Mouse (Mus musculus): ENCODE measurements at regions not wholly inside any gene's neighbourhood (a gene's known extent, or its start where the extent isn't known, plus 50 kb on each side); places are given as distances from the start of the nearest gene placed in this dataset.

GRCm38 (mm10) chr2:106540176-106540575 is 152.9 kb upstream of the Mpped2 start:
- DNase-seq (ENCODE audit: low spot score), result no peak

- DNase-seq (ENCODE audit: low spot score), result no peak
These were observed 146.0 kb upstream of the Mpped2 start for GRCm38 (mm10) chr2:106547117-106547516.

- no peak for DNase-seq (ENCODE audit: low spot score)
These were observed 139.4 kb upstream of the Mpped2 start for GRCm38 (mm10) chr2:106553666-106554065.

GRCm38 (mm10) chr2:106561571-106562090 is 131.4 kb upstream of the Mpped2 start:
- no peak for DNase-seq (ENCODE audit: low spot score)

GRCm38 (mm10) chr2:106570226-106570625 is 122.8 kb upstream of the Mpped2 start:
- DNase-seq (ENCODE audit: low spot score), result no peak

- DNase-seq (ENCODE audit: low spot score), result no peak
These were observed 121.7 kb upstream of the Mpped2 start for GRCm38 (mm10) chr2:106571346-106571745.

GRCm38 (mm10) chr2:106571913-106572312 is 121.2 kb upstream of the Mpped2 start:
- no peak for DNase-seq (ENCODE audit: low spot score)

GRCm38 (mm10) chr2:106576746-106577323 is 116.2 kb upstream of the Mpped2 start:
- DNase-seq (ENCODE audit: low spot score), result no peak

- no peak for DNase-seq (ENCODE audit: low spot score)
These were observed 115.0 kb upstream of the Mpped2 start for GRCm38 (mm10) chr2:106578062-106578461.

GRCm38 (mm10) chr2:106580663-106581062 is 112.4 kb upstream of the Mpped2 start:
- DNase-seq (ENCODE audit: low spot score), result no peak

- DNase-seq (ENCODE audit: low spot score), result no peak
These were observed 71.8 kb upstream of the Mpped2 start for GRCm38 (mm10) chr2:106621251-106621650.

GRCm38 (mm10) chr2:106622326-106622725 is 70.7 kb upstream of the Mpped2 start:
- DNase-seq (ENCODE audit: low spot score), result no peak

- DNase-seq (ENCODE audit: low spot score), result no peak
These were observed 69.4 kb upstream of the Mpped2 start for GRCm38 (mm10) chr2:106623680-106624079.

- DNase-seq (ENCODE audit: low spot score), result no peak
These were observed 61.1 kb upstream of the Mpped2 start for GRCm38 (mm10) chr2:106631986-106632385.
